Mouse (Mus musculus) thymus, postnatal 36 days (tissue): Measurements from ENCODE around the gene Anapc16.
"Not testable (repeated sequence)": the region's sequence is repeated elsewhere in the genome, so short reads cannot be mapped to it uniquely, and the experiment has no call there.

ENCODE experiments used
- DNase-seq, 2 experiments: peaks; one replicate each; pipeline ENCODE4 v3.0.0; 2022; ENCODE audit warnings: mixed read lengths in 2 of 2

Anapc16 gene

DNA sequence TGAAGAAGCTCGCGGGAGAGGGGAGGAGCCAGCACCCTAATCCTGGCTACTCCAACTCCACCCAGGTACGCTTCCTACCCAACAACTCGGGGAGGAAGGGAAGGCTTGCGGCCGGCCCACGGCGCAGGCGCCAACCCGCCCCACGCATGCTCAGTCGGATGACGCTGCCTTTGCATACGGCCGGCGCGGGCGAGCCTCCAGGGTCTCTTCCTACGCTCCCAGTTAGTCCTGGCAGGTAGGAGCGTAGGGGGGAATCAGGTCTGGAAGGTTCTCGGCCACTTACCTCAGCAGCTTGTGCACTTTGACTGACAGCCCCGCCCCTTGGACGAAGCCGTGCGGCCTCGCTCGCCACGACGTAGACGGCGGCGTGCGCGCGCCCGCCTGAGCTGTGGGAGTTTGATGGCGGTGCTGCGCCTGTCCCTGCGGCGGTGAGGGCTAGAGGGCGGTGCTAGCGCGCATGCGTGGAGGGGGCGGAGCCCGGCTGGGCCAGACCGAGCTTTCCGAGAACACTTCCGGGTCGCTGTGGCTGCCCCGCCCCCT, at the start of gene Anapc16, which contains the start of gene Ascc1:
Gene Anapc16 (minus strand): TSS at position 463 of the 540 bp plus-strand sequence.
Gene Ascc1 (plus strand): TSS at position 133 of the 540 bp plus-strand sequence.
- peak; percentile 96 to 98 for DNase-seq

DNA sequence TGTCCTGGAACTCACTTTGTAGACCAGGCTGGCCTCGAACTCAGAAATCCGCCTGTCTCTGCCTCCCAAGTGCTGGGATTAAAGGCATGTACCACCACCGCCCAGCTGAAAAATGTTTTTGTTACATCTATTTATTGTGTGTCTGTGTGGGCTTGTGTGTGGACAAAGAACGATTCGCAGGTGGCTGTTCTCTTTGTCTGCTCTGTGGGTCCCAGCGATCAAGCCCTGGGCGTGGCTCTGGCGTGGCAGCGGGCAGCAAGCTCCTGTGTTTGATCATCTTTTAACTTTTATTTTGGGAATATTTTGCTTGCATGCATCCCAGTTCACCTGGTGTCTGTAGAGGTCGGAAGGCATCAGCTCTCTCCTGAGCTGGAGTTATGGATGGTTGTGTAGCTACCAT, 47.6 kb upstream of the Anapc16 start:
- no peak for DNase-seq

DNA sequence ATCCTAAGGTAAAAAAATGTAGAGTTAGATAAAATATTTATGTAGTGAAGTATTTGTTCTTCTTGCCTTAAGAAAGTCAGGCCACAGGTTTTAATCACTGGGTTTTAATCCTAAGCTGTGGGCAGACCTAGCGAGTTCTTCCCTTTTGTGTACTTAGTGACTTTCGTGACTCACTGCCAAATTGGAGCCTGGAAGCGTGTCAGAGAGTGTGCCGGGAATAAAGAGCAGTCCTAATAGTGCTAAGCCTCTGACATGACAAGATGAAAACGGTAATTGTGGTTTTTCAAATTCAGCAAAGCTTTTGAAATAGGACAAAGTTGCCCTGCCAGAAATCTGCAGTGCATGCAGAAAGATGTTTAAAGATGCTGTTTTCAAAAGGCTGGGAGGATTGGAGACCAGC, 43.8 kb upstream of the Anapc16 start:
- DNase-seq, result no peak

DNA sequence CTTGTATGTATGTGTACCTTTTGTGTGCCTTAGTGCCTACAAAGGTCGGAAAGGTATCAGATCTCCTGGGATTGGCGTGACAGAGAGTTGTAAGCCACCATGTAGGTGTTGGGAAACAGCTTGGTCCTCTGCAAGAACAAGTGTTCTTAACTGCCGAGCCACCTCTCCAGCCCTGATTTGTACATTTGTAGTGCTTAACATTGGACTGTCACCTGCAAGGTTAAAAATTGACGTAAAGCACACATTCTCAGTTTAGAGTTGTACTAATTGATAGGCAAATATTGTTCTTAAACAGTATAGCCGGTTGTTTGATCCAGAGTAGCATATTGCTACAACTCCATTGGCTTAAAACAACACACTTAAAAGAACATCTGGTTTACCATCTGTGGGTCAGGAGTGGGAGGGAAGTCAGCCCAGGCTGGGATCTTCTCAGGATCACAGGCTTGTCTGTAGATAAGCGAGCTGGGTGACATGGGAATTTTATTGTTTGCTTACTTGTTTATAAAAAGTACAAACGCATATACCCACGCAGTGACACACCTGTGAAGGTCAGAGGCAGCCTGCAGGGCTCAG, 39.5 kb upstream of the Anapc16 start:
- DNase-seq, result no peak

DNA sequence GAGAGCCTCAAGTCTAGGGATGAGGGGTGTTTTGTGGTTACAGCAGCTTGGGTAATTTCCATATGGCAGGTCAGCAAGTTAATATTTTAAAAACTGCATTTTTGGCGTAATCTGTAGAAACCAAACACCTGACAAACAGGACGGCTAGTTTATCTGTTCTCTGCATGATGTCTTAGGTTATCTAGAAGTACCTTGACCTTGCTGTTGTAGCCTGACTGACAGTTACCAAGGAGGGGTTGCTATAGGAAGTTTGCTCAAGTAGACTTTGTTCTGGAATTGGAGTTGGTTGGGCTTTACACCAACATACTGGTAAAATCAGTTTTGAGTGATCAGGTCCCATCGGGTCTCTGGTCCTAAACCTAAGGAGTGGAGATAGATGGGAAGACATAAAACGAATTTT, 32.8 kb upstream of the Anapc16 start:
- DNase-seq, result no peak

DNA sequence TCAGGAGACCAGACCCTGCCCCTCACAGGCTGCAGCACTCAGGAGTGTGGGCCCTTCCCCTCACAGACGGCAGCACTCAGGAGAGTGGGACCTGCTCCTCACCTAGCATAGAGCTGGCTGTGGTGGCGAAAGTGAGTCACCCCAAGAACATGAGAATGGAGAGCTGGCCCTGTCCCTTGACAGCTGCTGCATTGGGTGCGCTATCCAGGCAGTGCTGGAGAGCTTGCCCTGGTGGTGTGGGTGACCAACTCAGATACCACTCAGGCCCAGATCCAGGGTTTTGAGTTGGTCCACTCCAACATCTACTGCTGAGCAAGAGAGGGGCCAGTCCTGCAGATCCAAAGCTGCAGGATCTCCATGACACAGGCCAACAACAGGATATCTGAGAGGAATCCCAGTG, 31.7 kb upstream of the Anapc16 start:
- no peak for DNase-seq

DNA sequence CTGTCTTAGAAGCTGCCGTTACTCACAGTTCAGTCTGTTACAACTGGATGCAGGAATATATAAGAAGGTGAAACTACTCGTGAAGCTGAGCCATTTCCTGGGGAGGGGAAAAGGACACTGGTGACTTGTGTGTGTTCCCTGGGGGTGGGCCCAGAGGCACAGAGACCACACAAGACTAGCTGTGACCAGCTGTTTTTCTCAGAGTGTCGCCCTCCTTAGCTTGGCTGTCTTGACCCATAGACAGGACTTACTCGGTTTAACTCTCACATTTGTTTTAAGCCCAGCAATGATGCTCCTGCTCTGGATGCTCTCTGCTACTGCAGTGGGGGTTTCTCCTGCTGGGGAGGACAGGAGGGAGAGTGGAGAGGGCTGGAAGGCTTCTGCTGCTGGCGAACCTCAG, 30.1 kb upstream of the Anapc16 start:
- DNase-seq, result no peak

DNA sequence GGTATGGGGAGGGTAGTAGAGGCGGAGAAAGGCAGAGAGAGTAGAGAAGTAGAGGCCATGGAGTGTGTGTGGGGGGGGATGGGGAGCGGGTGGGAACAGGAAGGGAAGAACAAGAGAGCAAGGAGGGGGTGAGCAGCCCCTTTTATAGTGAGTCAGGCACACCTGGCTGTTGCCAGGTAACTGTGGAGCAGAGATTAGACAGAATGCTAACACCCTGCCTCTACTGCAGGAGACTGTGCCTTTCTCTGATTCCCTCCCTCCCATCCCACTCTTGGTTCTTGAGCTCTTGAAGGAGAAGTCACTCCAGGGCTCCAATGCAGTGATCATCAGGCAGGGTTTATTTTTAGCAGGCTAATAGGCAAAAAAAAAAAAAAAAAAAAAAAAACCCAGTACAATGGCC, 29.7 kb upstream of the Anapc16 start:
- no peak for DNase-seq

DNA sequence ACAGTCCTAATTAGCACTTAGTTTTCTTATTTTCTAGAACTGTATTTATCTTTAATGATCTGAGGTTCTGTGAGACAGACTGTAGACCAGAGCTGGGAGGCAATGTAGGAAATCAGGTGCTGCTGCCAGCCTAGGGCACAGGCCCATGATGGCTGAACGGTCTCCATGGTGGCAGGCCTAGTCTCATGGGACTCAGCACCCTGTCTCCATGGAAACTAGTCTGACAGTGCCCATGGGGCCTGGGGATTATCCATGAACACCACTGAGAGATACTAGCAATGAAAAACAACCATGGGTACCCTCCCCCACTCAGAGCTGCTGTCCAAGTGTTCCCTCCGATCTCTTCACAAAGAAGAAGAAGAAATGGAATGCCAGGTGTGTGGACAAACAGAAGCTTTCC, 29.1 kb upstream of the Anapc16 start:
- no peak for DNase-seq

DNA sequence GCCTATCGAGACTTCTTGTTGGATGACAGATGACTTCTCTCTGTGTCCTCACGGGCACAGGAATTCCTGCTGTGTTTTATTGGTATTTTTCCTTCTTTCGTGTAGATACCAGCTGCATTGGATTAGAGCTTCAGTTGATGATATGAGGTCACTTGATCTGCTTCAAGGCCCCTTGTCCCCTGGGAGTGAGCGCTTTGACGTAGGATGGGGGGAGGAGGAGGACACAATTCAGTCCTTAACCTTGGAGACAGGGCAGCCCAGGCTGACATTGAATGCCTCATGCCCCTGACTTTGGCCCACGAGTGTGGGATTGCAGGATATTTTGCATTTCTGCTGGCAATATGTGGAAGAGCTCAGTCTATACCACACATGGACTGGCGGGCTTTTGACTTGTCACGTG, 28.6 kb upstream of the Anapc16 start:
- no peak for DNase-seq

DNA sequence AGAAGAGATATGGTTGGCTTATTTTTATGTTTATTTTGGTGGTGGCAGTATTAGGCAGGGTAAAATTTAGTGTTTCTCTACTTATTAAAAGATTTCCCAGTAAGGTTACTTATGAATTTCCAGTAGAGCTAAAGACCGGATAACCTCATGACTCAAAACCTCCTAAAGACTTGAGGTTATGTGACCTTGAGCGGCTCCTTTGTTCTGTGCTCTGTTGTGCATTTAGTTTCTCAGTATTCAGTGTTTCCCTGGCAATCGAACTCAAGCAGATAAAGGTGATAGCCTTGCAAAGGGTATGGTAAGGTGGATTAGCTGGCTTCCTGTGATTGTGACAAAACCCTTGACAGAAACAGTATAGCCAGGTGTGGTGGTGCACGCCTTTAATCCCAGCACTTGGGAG, 26.5 kb upstream of the Anapc16 start:
- no peak for DNase-seq

DNA sequence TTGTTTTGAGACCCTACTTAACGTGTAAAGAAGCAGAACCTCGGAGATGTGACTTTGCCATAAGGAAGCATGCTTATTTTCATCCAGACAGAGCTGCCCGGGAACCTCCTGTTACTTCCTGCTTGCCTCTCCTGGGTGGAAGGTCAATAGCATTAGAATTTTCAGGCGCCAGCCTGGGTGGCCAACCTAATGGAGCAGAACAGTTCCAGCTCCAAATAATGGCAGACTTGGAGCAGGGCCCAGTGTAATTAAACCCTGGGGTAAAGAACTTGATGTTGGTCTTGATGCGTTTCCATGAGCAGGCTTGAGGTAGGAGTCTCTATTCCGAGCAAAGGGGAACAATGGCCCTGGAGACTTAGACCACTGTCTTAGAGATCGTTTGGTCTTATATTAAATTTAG, 26.0 kb upstream of the Anapc16 start:
- DNase-seq, result no peak

DNA sequence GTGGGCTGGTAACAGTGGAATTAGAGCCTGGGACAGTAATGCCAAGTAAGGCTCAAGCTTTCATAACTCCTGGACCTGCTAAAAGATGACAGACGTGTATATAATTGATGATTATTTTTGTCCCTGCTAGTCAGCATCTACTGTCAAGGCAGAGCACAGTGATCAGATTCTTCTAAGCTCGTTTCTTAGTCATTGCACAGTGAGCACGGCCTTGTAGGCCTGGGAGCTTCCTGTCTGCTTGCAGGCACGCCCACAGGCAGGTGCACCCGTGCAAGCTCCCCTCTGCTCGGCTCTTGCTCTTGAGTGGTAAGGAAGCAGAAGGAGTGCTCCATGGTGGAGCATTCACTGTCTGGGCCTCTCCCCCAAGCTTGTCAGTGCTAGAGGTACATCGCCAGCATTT, 25.2 kb upstream of the Anapc16 start:
- peak; percentile 62 to 80 for DNase-seq

DNA sequence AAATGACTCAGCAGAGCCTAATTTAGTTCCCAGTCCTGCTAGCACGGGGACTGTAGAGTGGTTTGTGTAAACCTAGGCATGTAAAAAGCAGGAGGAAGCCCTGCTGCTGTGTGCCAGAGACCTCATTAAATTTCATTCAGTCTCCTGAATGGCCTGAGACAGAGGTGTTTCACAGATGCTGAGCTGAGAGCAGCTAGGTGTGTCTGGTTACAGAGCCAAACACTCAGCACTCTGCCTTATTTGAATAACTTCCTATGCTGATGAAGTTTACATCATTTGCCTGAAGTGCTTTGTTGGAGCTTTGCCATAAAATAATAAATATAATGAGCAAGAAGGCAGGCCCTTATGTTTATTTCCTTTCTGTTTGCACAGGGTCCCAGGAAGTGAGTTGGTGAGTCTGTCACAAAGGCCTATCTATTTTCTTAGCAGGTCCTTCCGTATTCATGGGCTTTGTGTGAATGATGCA, 24.7 kb upstream of the Anapc16 start:
- DNase-seq, result no peak

DNA sequence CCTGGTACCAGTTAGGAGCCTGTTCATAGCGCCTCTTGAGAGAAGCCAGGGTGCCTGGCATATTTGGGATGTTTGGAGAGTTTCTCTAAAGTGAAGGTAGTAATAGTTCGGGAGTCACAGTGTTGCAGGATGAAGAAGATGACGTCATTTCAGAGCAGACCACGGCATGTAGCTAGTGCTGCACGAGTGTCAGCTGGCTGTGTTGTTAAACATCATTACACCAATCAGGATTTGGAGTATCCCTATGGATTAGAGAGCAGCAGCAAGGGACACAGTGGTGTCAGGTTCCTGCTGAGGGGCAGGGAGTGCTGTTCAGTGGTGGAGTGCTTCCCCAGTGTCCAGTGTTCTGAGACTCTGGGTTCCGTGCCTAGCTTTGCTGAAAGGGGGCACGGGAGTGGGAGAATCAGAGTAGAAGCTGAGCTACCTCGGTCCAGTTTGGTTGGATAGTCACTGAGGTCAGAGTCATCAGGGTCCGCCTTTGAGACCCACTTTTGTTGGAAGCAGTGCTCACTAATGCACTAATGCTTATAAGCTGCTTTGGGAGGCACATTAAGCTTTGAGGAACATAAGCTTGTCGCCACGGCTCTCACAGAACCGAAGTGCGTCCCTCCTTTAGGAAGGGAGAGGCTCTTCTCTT, 23.9 kb upstream of the Anapc16 start:
- DNase-seq, result no peak

DNA sequence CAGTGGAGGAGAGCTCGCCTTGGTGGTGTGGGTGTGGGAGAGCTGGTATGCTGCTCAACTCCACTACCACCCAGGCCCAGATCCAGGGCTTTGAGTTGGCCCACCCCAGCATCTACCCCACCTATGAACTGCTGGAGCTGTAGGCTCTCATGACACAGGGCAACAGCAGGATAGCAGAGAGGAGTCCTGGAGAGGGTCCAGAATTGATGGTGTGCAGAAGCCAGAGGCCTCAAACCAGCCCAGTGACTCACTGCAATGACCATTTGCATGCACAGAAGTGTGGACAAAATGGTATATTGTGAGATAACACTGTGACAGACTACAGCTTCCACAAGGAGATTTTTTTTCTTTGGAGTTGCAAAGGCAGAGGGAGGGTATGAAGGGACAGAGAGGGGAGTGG, 20.8 kb upstream of the Anapc16 start:
- DNase-seq, result no peak

DNA sequence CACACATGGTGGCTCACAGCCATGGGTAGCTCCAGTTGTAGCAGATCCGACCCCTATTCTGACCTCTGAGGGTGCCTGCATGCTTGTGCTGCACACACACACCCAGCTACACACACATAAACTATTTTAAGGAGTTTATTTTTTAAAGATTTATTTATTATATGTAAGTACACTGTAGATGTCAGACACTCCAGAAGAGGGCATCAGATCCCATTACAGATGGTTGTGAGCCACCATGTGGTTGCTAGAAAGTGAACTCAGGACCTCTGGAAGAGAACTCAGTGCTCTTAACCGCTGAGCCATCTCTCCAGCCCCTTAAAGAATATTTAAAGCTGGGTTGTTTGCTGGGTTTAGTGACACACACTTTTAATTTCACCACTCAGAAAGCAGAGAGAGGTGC, 16.4 kb upstream of the Anapc16 start:
- DNase-seq, result no peak

DNA sequence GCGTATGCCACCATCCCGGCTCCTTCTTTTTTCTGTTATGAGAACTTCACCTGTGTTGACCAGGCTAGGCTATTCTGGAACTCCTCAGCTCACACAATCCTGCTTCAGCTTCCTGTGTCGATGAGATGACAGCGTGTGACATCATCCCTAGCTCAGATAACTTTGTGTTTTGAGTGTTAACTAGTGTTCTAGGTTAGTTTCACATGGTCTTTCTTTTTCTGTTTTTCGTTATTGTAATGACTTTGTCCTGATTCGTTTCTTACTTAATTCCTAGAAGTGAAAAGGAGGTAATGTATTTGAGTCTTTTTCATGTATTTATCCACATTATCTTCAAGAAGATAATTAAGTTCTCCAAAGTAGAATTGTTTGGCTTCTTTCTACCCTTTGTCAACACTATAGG, 13.3 kb upstream of the Anapc16 start:
- no peak for DNase-seq

DNA sequence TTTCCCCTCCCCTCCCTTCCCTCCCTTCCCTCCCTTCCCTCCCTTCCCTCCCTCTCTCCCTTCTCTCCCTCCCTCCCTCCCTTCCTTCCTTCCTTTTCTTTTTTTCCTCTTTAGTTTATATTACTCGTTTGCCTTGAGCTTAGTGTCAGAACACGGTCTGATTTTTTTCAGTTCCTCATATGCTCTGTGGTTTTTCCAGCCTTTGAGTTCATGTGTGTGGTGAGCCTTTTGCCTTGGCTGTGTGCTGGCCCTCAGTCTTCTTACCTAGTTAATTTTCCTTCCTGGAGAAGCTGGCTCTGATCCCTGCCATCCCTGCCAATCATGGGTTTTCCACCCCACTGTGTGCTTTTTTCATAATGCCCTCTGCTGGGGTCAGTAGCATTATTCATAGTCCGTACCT, 6.2 kb upstream of the Anapc16 start:
- no peak for DNase-seq

DNA sequence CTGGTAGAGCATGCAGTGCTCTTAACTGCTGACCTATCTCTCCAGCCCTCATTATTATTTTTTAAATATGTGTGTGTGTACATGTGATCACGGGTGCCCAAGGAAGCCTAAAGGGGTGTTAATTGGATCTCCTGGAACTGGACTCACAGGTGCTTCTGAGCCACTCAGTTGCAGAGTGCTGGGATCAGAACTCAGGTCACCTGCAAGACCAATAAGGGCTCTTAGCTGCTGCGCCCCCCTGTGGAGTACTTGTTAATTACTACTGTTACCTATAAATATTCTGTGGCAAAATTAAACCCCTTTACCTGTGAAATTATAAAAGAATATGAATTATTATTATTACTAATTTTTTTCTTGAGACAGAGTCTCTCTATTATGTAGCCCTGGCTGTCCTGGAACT, 2.3 kb upstream of the Anapc16 start:
- DNase-seq, result peak; percentile 45 to 49

DNA sequence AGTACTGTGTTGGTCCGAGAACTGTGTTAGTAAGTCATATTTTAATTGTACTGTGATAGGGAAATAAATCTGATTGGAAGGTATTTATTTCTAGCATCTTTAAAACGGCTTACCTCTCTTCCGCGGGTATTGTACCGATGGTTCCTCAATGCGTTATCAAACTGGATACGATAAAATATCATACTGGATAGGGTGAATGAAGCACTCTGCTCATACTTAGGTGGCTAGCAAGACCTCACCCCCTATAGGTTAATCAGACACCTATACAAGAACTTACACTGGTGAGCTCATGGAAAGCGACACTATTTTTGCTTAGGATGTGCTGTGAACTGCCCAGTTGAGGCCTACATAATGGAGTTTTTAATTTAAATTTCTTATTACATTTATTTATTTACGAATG, 912 bp upstream of the Anapc16 start:
- DNase-seq, result no peak

DNA sequence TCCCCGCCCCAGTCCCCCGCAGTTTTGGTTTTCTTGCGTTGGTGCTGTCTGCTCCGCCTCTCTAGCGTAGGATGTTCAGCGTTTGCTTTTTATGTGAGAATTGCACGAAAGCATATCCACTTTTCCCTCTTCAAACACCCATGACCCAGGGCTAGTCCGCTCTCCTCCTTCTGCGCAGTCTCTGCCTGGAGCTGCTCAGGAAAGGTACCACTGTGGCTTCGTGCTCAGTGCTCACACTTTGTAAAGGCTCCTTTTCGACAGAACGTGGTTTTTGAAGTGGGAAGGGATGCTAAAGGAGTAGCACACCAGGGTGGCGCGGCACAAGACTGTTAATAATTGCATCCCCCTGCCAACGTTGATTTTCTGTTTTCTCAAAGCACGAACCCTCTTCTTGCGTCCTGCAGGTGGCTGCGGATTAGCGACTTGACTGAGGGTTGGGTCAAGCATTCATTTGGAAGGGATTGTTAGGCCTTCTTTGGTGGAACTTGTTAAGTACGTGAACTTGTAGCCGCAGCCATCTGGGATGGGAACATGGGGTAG, 348 bp upstream of the Anapc16 start:
- DNase-seq, result no peak

DNA sequence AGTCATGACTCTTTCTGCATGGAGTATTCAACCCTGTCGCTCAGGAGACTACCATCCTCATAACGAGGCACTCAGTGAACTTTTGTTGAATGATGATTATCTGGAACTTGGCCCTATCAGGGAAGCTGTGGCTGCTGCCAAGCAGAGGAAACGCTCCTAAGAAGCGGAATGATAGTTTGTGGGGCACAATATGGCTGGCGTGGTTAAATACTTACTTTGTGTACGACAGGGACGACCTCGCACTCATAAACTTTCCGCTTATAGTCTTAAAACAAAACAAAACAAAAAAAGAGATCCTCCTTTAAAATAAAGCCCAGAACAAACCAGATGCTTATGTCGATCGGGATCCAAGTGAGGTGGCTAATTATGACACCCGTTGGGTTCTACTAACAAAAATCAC, 732 bp downstream of the Anapc16 start:
- DNase-seq, result peak in 1 of 2 experiments; percentile 16

DNA sequence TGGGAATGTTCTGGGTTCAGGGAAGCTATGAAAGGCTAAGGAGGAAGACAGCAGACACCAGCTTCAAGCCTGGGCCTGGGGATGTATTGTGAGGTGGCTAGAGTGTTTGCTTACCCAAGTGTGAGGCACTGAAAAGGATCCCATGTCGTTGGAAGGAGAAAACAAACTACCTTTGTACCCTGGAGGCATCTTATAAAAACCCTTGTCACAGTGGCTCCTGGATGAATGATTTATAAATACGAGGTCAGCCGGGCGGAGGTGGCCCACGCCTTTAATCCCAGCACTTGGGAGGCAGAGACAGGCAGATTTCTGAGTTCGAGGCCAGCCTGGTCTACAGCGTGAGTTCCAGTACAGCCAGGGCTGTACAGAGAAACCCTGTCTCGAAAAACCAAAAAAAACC, 1.3 kb downstream of the Anapc16 start:
- DNase-seq, result not testable (repeated sequence)
